Mouse (Mus musculus) MEL (cell line): Measurements from ENCODE around the gene Sult2b1. TPM values are rescaled to one million over a fixed set of nuclear protein-coding genes. Genes with fewer than 3 reads are reported as not detected.

Experiments
- DNase-seq: peaks from one replicate; pipeline ENCODE4 v3.0.0; 2011; ENCODE audit warnings: low read depth, low spot score
- H3K27ac ChIP-seq: 2 replicates; pipeline ENCODE4 v1.5.1; 2012; ENCODE audit warnings: low read depth, mild to moderate bottlenecking, control low read depth, low read length, moderate library complexity; ENCODE audit not compliant: control insufficient read depth
- H3K27me3 ChIP-seq, 2 experiments: fragments of 150-350 bp in 1 of 2; sonication (generic) in 1 of 2; 2 replicates each; pipeline ENCODE4 v1.6.1; 2012; ENCODE audit warnings: low read length in 2 of 2, mild to moderate bottlenecking in 2 of 2, improper control_type of control experiment in 1 of 2, moderate library complexity in 1 of 2; ENCODE audit not compliant: insufficient read depth in 2 of 2, control insufficient read depth in 1 of 2
- H3K36me3 ChIP-seq, 2 experiments: 2 replicates each; pipeline ENCODE4 v1.6.1; 2012 to 2014; ENCODE audit warnings: low read length in 2 of 2, improper control_type of control experiment in 1 of 2, inconsistent platforms in 1 of 2, mild to moderate bottlenecking in 1 of 2; ENCODE audit not compliant: insufficient read depth in 2 of 2, control insufficient read depth in 1 of 2
- H3K4me1 ChIP-seq, 2 experiments: fragments of 150-350 bp in 1 of 2; sonication (generic) in 1 of 2; 2 replicates each; pipeline ENCODE4 v1.6.1; 2012; ENCODE audit warnings: low read length in 2 of 2, improper control_type of control experiment in 1 of 2, mild to moderate bottlenecking in 1 of 2; ENCODE audit not compliant: insufficient read depth in 2 of 2, control insufficient read depth in 1 of 2
- H3K4me3 ChIP-seq, 2 experiments: fragments of 150-350 bp in 1 of 2; sonication (generic) in 1 of 2; 2 replicates each; pipeline ENCODE4 v1.5.1; 2012; ENCODE audit warnings: low read depth in 2 of 2, low read length in 2 of 2, mild to moderate bottlenecking in 2 of 2, moderate library complexity in 2 of 2, control low read depth in 1 of 2, improper control_type of control experiment in 1 of 2; ENCODE audit not compliant: control insufficient read depth in 1 of 2, insufficient read depth in 1 of 2
- H3K79me2 ChIP-seq: 2 replicates; pipeline ENCODE4 v1.6.1; 2012; ENCODE audit warnings: mild to moderate bottlenecking, low read length, moderate library complexity; ENCODE audit not compliant: control insufficient read depth, poor library complexity, insufficient read depth
- H3K9ac ChIP-seq: 2 replicates; pipeline ENCODE4 v1.6.1; 2012; ENCODE audit warnings: low read depth, mild to moderate bottlenecking, control low read depth, low read length, moderate library complexity; ENCODE audit not compliant: control insufficient read depth, poor library complexity, severe bottlenecking
- H3K9me3 ChIP-seq: fragments of 150-350 bp; sonication (generic); replicated peaks from 2 replicates; pipeline ENCODE4 v1.6.1; 2012; ENCODE audit warnings: mild to moderate bottlenecking, low read length, improper control_type of control experiment, moderate library complexity; ENCODE audit not compliant: insufficient read depth
- BHLHE40 ChIP-seq: IDR thresholded peaks from 2 replicates; pipeline ENCODE4 v1.6.1; 2012; ENCODE audit warnings: low read depth, mild to moderate bottlenecking, inconsistent platforms, low read length, improper control_type of control experiment, borderline replicate concordance
- CHD1 ChIP-seq: IDR thresholded peaks from 2 replicates; pipeline ENCODE4 v1.6.1; 2012; ENCODE audit warnings: low read depth, mild to moderate bottlenecking, inconsistent platforms, low read length, improper control_type of control experiment
- CHD2 ChIP-seq: IDR thresholded peaks from 2 replicates; pipeline ENCODE4 v1.6.1; 2011; ENCODE audit warnings: low read length, improper control_type of control experiment
- CTCF ChIP-seq, 3 experiments: IDR thresholded peaks in 2 of 3; conservative IDR thresholded peaks in 1 of 3; 2 replicates each; pipeline ENCODE4 v1.5.1; 2011 to 2012; ENCODE audit warnings: low read length in 3 of 3, low read depth in 2 of 3, mild to moderate bottlenecking in 2 of 3, improper control_type of control experiment in 1 of 3, inconsistent platforms in 1 of 3, mixed read lengths in 1 of 3, moderate library complexity in 1 of 3; ENCODE audit not compliant: control insufficient read depth in 1 of 3, insufficient read depth in 1 of 3, poor library complexity in 1 of 3, severe bottlenecking in 1 of 3
- E2F4 ChIP-seq: IDR thresholded peaks from 2 replicates; pipeline ENCODE4 v1.6.1; 2011; ENCODE audit warnings: low read depth, low read length, improper control_type of control experiment, borderline replicate concordance
- EP300 ChIP-seq, 2 experiments: IDR thresholded peaks; 2 replicates each; pipeline ENCODE4 v1.6.1; 2011; ENCODE audit warnings: improper control_type of control experiment in 2 of 2, low read length in 2 of 2, low read depth in 1 of 2, mild to moderate bottlenecking in 1 of 2
- ETS1 ChIP-seq: IDR thresholded peaks from 2 replicates; pipeline ENCODE4 v1.6.1; 2012; ENCODE audit warnings: low read depth, mild to moderate bottlenecking, inconsistent platforms, low read length, improper control_type of control experiment, moderate library complexity
- HCFC1 ChIP-seq: IDR thresholded peaks from 2 replicates; pipeline ENCODE4 v1.6.1; 2012; ENCODE audit warnings: low read depth, mild to moderate bottlenecking, inconsistent platforms, low read length, improper control_type of control experiment, moderate library complexity
- JUND ChIP-seq: IDR thresholded peaks from 2 replicates; pipeline ENCODE4 v1.6.1; 2011; ENCODE audit warnings: low read depth, mild to moderate bottlenecking, improper control_type of control experiment, low read length
- KAT2A ChIP-seq: conservative IDR thresholded peaks from 2 replicates; pipeline ENCODE4 v1.6.1; 2012; ENCODE audit warnings: low read depth, low read length, improper control_type of control experiment, inconsistent platforms
- MAFK ChIP-seq: IDR thresholded peaks from 2 replicates; pipeline ENCODE4 v1.6.1; 2011; ENCODE audit warnings: low read depth, mild to moderate bottlenecking, low read length, improper control_type of control experiment, borderline replicate concordance
- MAZ ChIP-seq: IDR thresholded peaks from 2 replicates; pipeline ENCODE4 v1.6.1; 2012; ENCODE audit warnings: low read depth, mild to moderate bottlenecking, inconsistent platforms, low read length, improper control_type of control experiment
- MYC ChIP-seq: IDR thresholded peaks from 2 replicates; pipeline ENCODE4 v1.6.1; 2011; ENCODE audit warnings: low read depth, mild to moderate bottlenecking, low read length, improper control_type of control experiment, moderate library complexity
- NELFE ChIP-seq: IDR thresholded peaks from 2 replicates; pipeline ENCODE4 v1.6.1; 2011; ENCODE audit warnings: low read depth, low read length, improper control_type of control experiment
- NRF1 ChIP-seq: IDR thresholded peaks from 2 replicates; pipeline ENCODE4 v1.6.1; 2014; ENCODE audit warnings: low read depth, mild to moderate bottlenecking, inconsistent platforms, low read length, improper control_type of control experiment, moderate library complexity; ENCODE audit not compliant: poor library complexity, insufficient read depth, severe bottlenecking
- POLR2AphosphoS2 ChIP-seq: IDR thresholded peaks from 2 replicates; pipeline ENCODE4 v1.6.1; 2011; ENCODE audit warnings: low read length, improper control_type of control experiment
- POLR2AphosphoS5 ChIP-seq: IDR thresholded peaks from 2 replicates; pipeline ENCODE4 v1.6.1; 2012; ENCODE audit warnings: low read depth, borderline replicate concordance, mild to moderate bottlenecking, inconsistent platforms, low read length, moderate library complexity, mixed read lengths
- RAD21 ChIP-seq: IDR thresholded peaks from 2 replicates; pipeline ENCODE4 v1.6.1; 2011; ENCODE audit warnings: mild to moderate bottlenecking, low read depth, low read length, improper control_type of control experiment
- SIN3A ChIP-seq: IDR thresholded peaks from 2 replicates; pipeline ENCODE4 v1.6.1; 2012; ENCODE audit warnings: low read length, improper control_type of control experiment, inconsistent platforms
- SMC3 ChIP-seq: IDR thresholded peaks from 2 replicates; pipeline ENCODE4 v1.6.1; 2011; ENCODE audit warnings: low read depth, low read length, improper control_type of control experiment
- TAL1 ChIP-seq: IDR thresholded peaks from 2 replicates; pipeline ENCODE4 v1.6.1; 2012; ENCODE audit warnings: mild to moderate bottlenecking, inconsistent platforms, low read length, moderate library complexity, mixed read lengths
- TBP ChIP-seq: IDR thresholded peaks from 2 replicates; pipeline ENCODE4 v1.8.0; 2011; ENCODE audit warnings: low read depth, low read length, improper control_type of control experiment
- UBTF ChIP-seq: IDR thresholded peaks from 2 replicates; pipeline ENCODE4 v1.6.1; 2012; ENCODE audit warnings: low read depth, mild to moderate bottlenecking, inconsistent platforms, low read length, improper control_type of control experiment, moderate library complexity, borderline replicate concordance; ENCODE audit not compliant: insufficient read depth
- USF1 ChIP-seq: IDR thresholded peaks from 2 replicates; pipeline ENCODE4 v1.6.1; 2014; ENCODE audit warnings: low read depth, mild to moderate bottlenecking, inconsistent platforms, low read length, improper control_type of control experiment, moderate library complexity
- USF2 ChIP-seq, 2 experiments: IDR thresholded peaks; 2 replicates each; pipeline ENCODE4 v1.6.1; 2011 to 2012; ENCODE audit warnings: improper control_type of control experiment in 2 of 2, low read length in 2 of 2, borderline replicate concordance in 1 of 2, inconsistent platforms in 1 of 2, low read depth in 1 of 2, mild to moderate bottlenecking in 1 of 2; ENCODE audit not compliant: insufficient read depth in 1 of 2
- ZMIZ1 ChIP-seq: IDR thresholded peaks from 2 replicates; pipeline ENCODE4 v1.6.1; 2012; ENCODE audit warnings: low read depth, mild to moderate bottlenecking, inconsistent platforms, low read length, improper control_type of control experiment, moderate library complexity
- ZNF384 ChIP-seq: IDR thresholded peaks from 2 replicates; pipeline ENCODE4 v1.6.1; 2012; ENCODE audit warnings: low read depth, mild to moderate bottlenecking, inconsistent platforms, low read length, improper control_type of control experiment
- polyA plus RNA-seq, 2 experiments: library from polyadenylated mRNA; stranded (reverse) in 1 of 2; unstranded in 1 of 2; fragments of >175 nt in 1 of 2; fragments of >200 nt in 1 of 2; gene quantifications; 2 replicates each; pipeline versions ENCODE4 v1.2.1 to v1.2.4; 2012; ENCODE audit warnings: low replicate concordance in 2 of 2, low read depth in 1 of 2; ENCODE audit not compliant: insufficient read length in 2 of 2, insufficient read depth in 1 of 2, missing spikeins in 1 of 2
- total RNA-seq: library from RNA; depleted of rRNA; stranded (reverse); fragments of 300-350 nt; gene quantifications from 2 replicates; pipeline ENCODE4 v1.2.3, GENCODE M21; 2012

Sult2b1 gene
- total and polyA plus RNA-seq, 3 experiments = 0.08 to 0.47 TPM; not detected in 1

- Histone ChIP-seq H3K79me2 (peaks cover 7% of the 10 kb centered on the region), H3K27ac (peak overlapping the region; percentile 97), H3K4me1 (peaks cover 0 to 12% of the 10 kb centered on the region in 2 experiments; a peak in 1 of 4 replicates), H3K27me3 (no peaks in the 10 kb centered on the region), H3K4me3 (peak overlapping the region; percentile 50 to 54), H3K9ac (peak overlapping the region; percentile 81), H3K36me3 (peaks cover 0 to 5% of the 10 kb centered on the region in 2 experiments; a peak in 2 of 4 replicates), H3K9me3 (no peaks in the 10 kb centered on the region)
- TF ChIP-seq CHD1 = 0 out of 2 replicates have a peak, but pooled peaks have one; percentile 16
- no peak for TF ChIP-seq NRF1
- no peak for TF ChIP-seq TBP
- peak; percentile 26; the same call in 1 of the 2 replicates for TF ChIP-seq HCFC1
- no peak for TF ChIP-seq USF2 (IDR thresholded peaks at IDR 0.05; ENCODE audit: borderline replicate concordance in 1 of 2, insufficient read depth in 1 of 2, low read depth in 1 of 2, low read length in 2 of 2)
- no peak for TF ChIP-seq NELFE
- TF ChIP-seq POLR2AphosphoS2 = peak; percentile 27; the same call in 1 of the 2 replicates
- no peak for TF ChIP-seq UBTF
- TF ChIP-seq ETS1 = peak; percentile 7; the same call in 1 of the 2 replicates
- TF ChIP-seq BHLHE40 = no peak
- no peak for TF ChIP-seq EP300 (IDR thresholded peaks at IDR 0.05; ENCODE audit: low read depth in 1 of 2, low read length in 2 of 2)
- no peak for TF ChIP-seq KAT2A
- peak; percentile 72 for DNase-seq
These were observed 76.2 kb downstream of the Sult2b1 start for GRCm38 (mm10) chr7:45708221-45708761.

GRCm38 (mm10) chr7:45707375-45707967 is 77.0 kb downstream of the Sult2b1 start:
- Histone ChIP-seq H3K79me2 (peaks cover 7% of the 10 kb centered on the region), H3K4me1 (peaks cover 0 to 12% of the 10 kb centered on the region in 2 experiments; a peak in 1 of 4 replicates), H3K9me3 (no peaks in the 10 kb centered on the region), H3K9ac (peak overlapping the region; percentile 85), H3K27ac (peak overlapping the region; percentile 98), H3K4me3 (peak overlapping the region; percentile 51 to 61), H3K27me3 (no peaks in the 10 kb centered on the region), H3K36me3 (peaks cover 0 to 5% of the 10 kb centered on the region in 2 experiments; a peak in 2 of 4 replicates)
- peak; percentile 98 for DNase-seq
- peak; percentile 97 for TF ChIP-seq BHLHE40
- TF ChIP-seq MYC = peak; percentile 96
- TF ChIP-seq USF2 (IDR thresholded peaks at IDR 0.05; ENCODE audit: borderline replicate concordance in 1 of 2, insufficient read depth in 1 of 2, low read depth in 1 of 2, low read length in 2 of 2) = peak in 1 of 2 experiments; percentile 81; a peak in 2 of 4 replicates
- no peak for TF ChIP-seq TAL1
- TF ChIP-seq JUND = no peak
- TF ChIP-seq ETS1 = peak; percentile 68
- no peak for TF ChIP-seq CHD2
- TF ChIP-seq CHD1 = peak; percentile 92; the same call in 1 of the 2 replicates
- TF ChIP-seq SMC3 = no peak
- peak; percentile 80 for TF ChIP-seq HCFC1
- no peak; a peak in 1 of 4 replicates for TF ChIP-seq EP300 (IDR thresholded peaks at IDR 0.05; ENCODE audit: low read depth in 1 of 2, low read length in 2 of 2)
- TF ChIP-seq TBP = peak; percentile 76
- peak; percentile 22; the same call in 1 of the 2 replicates for TF ChIP-seq ZMIZ1
- TF ChIP-seq SIN3A = peak; percentile 62; the same call in 1 of the 2 replicates
- TF ChIP-seq MAFK = no peak
- no peak for TF ChIP-seq E2F4
- no peak for TF ChIP-seq POLR2AphosphoS5
- no peak for TF ChIP-seq ZNF384
- no peak; the same call in 1 of the 2 replicates for TF ChIP-seq MAZ
- peak; percentile 96 for TF ChIP-seq USF1
- TF ChIP-seq CTCF (IDR thresholded peaks at IDR 0.05 in 2 of 3, conservative IDR thresholded peaks at IDR 0.05 in 1 of 3; ENCODE audit: control insufficient read depth in 1 of 3, insufficient read depth in 1 of 3, low read depth in 2 of 3, low read length in 3 of 3, poor library complexity in 1 of 3, severe bottlenecking in 1 of 3) = no peak
- peak; percentile 89 for TF ChIP-seq POLR2AphosphoS2
- no peak for TF ChIP-seq RAD21
